Mouse (Mus musculus) lung, postnatal 0 days (tissue): ENCODE measurements at regions not wholly inside any gene's neighbourhood (a gene's known extent, or its start where the extent isn't known, plus 50 kb on each side); places are given as distances from the start of the nearest gene placed in this dataset.

Experiments
- CTCF ChIP-seq: IDR thresholded peaks from 2 replicates; pipeline ENCODE4 v1.5.1; 2016; ENCODE audit warnings: antibody characterized with exemption, mild to moderate bottlenecking
- EP300 ChIP-seq: IDR thresholded peaks from 2 replicates; pipeline ENCODE4 v1.6.1; 2016; ENCODE audit warnings: antibody characterized with exemption, mild to moderate bottlenecking, control low read depth

DNA sequence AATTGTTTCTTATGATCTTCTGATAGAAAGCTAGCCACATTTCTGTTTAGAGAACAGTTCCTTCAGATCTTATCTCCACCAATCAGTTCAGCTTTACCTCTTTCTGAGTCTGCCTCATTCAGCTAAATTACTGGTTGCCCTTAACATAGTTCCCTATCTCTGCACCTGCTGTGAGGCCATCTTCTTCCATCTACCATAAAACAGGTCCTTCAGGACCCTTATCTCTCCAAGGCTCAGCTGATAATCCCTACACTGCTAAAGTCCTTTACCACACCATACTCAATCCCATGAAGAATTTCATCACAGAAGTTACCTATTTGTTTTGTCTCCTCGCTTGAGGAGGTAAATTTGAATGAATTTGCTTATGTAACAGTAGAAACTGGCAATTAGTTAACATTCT is 72.0 kb downstream of the Fam84a start:
- TF ChIP-seq CTCF, result no peak
- no peak for TF ChIP-seq EP300
